Mouse (Mus musculus) urinary bladder, postnatal 36 days (tissue): Measurements from ENCODE around the gene Hspb9.

Source experiments
- DNase-seq, 2 experiments: peaks; one replicate each; pipeline ENCODE4 v3.0.0; 2022; ENCODE audit warnings: low spot score in 2 of 2, mixed read lengths in 1 of 2

The Hspb9 gene

DNA sequence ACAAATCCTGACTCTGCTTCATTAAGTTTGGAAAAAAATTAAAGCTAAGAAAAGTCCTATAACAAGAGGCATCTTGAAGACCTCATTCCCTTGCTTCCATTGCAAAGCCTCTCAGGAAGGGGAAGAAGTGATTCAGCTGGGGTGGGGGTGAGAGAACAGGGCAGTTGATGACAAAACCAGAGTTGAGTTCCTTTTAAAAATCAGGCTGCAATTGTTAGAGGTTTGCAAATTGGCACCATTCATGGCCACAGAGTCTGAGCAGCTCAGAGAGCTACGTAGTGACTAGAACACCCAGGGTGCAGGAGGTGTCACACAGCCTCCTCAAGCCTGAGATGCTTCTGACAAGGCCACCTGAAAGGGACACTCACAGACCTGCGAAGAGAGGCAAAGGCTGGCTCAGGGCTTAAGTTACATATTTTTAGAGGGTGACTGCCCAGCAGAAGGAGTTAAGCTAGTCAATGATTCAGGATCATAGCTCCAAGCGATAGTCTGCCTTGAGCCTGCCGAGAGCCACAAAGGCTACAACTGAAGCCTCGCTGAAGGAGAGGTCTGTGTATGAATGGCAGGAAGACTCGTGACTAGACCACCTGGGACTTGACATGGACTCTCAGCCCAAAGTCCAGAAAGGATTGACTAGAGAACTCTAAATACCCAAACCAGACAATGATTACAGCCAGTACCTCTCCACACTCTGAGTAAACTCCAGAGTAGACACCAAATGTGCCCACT is 17.0 kb downstream of the Hspb9 start:
- no peak for DNase-seq

DNA sequence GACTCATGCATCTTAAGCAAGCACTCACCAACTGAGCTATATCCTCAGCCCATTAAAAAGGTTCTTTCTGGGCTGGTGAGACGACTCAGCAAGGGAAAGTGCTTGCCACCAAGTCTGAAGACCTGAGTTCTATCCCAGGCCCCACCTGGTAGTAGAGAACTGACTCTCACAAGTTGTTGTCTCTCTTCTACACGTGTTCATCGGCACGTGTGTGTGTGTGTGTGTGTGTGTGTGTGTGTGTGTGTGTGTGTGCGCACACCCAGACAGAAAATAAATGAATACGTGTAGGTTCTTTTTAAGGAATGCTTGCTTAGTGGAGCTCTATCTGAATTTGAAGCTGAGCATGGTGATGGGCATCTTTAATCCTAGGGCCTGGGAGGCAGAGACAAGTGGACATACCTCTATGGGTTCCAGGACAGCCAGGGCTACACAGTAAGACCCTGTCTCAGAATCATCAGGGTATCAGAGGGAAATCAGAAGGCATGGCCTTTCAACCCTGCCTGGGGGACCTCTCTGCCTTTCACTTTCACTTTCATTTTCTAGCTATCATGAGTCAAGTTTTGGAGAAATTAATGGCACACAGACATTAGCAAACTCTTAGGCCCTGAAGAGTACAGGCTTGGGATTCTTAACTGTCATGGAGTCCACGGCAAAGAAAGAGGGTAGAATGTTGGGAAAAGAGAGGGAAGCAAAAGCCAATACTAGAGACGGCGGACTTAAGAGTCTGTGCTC is 21.6 kb downstream of the Hspb9 start:
- no peak for DNase-seq

DNA sequence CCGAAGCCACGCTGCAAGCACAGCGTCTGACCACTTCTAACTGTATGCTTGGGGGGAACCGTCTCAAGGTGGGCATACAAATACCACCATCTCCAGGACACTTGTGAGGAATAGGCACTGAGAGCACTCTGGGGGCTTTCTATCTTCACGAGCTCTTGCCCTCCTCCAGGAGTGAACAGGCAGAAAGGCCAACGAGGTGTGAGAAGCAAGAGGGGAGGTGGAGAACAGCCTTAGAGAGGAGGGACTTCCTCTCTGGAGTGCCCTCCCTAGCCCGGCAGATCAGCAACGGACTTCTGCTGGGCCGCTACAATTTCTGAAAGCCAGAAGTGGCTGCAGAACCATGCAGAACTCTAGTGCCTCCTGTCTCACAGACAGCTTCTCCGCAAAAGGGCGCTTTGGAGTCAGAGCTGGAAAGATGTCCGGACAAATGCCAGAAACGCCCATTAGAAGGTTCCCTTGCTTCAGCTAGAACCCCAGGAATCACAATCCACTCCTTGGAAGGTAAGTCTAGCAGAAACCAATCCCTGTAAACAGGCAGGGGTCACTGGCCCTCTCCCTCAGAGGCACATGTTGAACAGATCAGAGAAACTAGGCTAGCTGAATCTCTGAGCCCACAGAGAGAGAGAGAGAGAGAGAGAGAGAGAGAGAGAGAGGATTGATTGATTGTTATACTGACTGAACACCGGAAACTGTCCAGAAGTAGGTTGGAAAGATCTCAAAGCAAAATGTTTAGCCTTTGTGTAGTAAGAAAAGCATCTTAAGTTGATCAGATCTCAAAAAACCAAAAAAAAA is 22.5 kb downstream of the Hspb9 start:
- DNase-seq: no peak

DNA sequence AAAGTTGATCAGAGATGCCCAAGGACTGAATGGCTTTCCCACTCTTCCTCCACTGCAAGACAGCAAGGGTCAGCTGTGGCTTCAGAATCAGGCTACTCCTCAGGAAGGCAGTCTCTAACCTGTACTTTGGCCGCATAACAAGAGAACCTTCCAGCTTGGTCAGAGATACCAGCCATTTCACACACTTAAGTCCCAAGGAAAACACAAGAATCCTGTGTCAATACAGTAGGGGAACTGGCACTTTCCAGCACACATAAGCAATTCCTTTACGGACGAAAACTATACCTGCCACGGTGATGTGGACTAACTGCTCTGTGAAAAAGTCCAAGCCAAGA is 23.1 kb downstream of the Hspb9 start:
- no peak for DNase-seq

DNA sequence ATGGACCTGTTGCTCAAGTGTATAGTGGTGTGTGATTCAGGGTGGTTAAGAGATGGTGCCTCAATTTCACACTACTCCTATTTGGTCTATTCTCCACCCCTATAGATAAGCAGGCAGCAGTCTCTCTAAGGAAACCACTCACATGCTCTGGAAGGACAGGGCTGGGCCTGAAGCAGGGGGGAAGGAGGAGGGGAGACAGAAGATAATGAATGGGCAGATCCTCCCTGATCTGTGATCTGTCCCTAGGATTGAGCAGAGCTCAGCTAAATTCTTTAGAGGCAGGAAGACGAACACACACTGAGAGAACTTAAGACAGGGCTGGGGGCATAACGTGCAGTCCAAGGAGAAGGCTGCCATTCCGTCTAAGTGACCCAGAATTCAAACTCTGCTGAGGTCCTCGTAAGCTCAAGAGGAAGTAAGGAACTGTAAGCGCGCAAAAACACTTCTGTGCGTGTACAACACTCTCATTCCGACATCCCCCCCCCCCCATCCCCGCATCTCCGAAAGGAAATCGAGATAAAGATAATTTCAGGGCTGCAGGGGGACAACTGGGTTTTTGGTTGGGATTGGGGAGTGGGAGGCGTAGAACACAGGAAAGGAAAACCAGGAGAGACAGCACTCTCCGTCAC is 23.6 kb downstream of the Hspb9 start:
- DNase-seq: no peak

DNA sequence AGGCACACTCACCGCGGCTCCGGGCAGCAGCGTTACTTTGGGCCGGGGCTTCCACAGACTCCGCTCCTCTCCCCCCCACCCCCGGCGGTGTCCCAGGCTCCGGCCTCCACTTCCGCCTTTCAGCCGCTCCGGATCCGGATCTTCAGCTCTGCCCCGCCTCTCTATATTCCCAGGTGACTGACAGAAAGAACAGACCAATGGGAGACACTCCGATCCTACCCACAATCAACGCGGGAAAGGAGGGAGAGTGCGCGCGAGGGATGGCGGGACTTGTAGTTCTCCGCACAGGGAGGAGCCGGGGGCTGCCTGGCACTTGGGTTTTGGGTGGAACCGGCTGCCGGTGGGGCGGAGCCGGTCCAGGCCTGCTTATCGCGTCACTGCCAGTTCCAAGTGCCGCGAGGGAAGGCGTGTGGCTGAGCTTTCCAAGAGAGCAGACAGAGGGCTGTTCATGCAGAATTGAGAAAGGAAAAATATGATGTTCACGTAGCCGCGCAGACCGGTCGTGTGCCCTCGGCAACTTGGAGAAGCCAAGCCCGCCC is 24.5 kb downstream of the Hspb9 start, which contains the start of gene Rab5c:
Rab5c (minus strand) TSS at position 150 of the 539 bp plus-strand sequence.
- DNase-seq: peak; percentile 98 to 99

DNA sequence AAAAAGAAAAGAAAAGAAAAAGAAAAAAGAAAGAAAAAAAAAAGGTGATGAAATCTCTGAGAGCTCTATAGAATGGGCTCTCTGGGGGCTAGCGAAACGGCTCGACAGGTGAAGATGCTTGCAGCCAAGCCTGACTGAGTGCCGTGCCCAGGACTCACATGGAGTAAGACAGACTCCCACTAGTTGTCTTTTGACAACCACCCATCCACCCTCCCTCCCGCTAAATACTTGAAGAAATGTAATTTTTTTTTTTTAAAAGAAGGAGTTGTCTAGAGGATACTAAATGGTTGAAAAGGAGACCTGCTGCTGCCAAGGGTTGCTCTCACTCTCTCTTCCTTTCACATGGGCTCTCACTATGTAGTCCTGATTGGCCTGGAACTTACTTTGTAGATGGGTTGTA is 25.1 kb downstream of the Hspb9 start:
- no peak for DNase-seq

DNA sequence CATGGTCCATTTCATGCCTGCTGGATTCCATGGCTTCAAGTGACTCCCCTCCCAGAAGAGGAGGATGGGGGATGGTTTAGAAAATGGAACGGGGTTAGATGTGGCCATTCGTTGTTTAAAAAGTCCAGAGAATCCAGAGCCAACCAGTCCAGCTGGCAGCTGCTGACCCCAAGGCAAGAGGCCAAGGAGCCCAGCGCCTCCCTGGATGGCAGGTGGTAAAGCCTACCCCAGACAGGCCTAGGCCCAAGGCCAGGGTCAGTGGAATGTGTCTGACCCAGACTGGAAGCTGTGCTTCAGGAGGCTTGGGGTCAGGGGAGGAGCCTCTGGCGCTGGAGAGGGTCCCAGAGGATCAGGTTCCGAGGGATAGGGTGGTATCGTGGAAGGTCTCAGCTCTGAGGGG is 27.7 kb downstream of the Hspb9 start:
- peak in 1 of 2 experiments; percentile 47 for DNase-seq

DNA sequence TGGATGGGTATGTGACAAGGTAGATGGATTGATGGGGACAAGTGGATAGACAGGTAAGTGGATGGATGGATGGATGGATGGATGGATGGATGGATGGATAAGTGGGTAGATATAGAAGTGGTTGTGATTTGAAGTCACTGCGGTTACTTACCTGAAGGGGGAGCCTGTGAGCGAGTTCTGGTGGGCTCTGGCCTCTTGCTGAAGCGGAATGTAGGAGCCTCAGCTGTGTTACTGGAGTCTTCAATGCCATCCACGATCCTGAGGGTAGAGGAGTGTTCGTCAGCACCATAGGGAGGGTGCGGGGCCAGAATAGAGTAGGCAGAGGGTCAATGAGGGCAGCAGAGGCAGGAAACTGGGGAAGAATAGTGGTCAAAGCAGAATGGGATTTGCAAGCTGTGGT is 31.4 kb downstream of the Hspb9 start:
- DNase-seq: no peak

DNA sequence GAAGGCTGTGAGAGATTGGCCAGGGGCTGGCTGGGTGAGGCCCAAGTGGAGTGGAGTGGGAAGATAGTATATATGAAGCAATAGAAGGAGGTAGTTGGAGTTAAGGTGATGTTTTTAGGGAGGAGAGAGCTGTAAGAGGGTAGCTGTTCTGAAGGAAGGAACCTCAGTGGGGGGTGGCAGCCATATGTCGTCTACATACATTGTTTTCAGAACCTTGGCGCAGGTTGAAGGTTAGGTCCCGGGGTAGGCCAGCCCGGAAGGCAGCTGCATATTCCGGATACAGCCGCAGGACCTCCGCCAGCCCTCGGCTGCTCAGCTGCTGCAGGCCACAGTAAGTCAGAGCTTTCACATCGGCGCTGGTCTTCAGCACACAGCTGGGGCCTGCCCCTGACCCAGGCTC is 32.9 kb downstream of the Hspb9 start:
- DNase-seq: no peak

DNA sequence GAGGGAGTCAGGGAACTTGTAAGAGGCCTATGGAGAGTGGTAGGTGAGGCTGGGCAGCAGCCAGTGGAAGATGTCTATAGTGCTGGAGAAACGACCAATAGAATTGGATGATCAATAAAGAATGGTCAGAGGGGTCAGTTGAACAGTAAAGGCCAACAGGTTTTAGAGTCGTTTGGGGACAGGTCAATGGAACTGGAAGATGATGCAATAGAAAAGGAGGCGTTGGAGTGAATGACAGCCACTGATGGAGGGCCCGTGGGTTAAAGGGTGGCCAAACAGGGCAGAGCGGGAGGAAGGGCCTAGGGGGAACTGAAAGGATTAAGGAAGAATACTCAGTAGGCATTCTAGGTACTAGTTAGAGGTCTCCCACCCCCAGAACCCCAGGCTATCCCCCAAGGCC is 33.5 kb downstream of the Hspb9 start:
- DNase-seq: no peak

DNA sequence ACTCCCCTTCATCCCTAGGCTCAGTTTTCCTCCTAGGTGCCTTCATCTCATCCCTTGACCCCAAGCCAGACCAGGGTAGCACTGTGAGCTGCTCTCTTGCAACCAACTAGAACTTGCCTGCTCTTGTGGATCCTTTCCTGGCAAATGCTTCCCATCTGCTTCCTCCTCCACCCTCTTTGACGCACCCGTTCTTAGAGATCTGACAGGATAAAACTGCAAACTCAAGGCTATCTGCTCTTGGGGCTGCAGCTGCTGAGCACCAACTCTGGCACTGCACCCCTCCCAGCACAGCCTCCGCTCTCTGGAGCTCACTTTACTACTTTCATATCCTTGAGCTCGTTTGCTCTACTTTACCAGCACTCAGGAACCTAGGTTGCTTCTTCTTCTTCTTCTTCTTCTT is 35.0 kb downstream of the Hspb9 start:
- DNase-seq: no peak

DNA sequence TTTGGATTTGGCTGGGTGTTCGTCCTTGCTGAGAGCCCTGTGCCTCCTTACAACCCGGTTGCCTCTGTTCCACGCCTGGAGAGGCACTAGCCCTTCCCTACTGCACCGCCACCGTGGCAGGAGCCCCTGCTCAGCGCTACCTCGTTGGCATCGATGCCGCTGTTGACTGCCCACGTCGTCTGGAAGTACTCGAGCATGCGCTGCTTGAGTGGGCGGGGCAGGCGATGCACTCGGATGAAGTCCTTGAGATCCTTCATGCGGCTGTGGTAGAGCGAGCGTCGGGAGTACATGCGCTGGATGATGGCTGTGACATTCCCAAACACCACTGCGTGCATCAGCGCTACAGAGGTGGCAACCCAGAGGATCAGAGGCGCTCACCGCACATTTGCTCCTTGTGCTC is 35.8 kb downstream of the Hspb9 start:
- DNase-seq: no peak

DNA sequence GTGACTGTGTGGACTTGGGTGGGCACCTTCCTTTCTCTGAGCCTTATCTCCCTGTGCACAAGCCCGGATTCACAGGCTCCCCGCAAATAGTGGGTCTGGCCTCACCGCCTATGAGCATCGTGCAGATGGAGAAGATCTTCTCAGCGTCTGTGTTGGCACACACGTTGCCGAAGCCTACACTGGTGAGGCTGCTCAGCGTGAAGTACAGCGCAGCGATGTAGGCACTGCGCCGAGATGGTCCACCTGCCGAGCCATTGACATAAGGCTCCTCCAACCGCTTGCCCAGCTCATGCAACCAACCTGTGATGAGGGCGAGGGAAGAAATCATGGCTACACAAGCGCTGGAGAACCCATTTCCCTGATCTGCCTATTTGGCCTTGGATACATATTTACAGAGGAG is 36.5 kb downstream of the Hspb9 start:
- DNase-seq: no peak

DNA sequence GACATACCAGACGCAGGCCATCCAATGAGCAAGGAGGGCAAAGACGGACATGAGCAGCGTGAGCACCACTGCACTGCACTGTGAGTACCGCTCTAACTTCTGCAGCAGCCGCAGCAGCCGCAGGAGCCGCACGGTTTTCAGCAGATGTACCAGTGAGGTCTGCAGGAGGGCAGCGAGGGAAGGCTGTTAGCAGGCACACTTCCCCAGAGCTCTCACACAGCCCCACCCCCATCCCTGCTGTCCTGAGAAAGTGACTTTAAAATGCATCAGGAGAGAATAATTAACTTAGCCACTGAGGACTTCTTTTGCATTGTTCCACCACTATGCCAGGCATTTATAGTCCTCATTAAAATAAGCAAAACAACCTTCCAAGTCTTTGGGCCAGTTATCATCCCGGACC is 38.6 kb downstream of the Hspb9 start:
- no peak for DNase-seq

DNA sequence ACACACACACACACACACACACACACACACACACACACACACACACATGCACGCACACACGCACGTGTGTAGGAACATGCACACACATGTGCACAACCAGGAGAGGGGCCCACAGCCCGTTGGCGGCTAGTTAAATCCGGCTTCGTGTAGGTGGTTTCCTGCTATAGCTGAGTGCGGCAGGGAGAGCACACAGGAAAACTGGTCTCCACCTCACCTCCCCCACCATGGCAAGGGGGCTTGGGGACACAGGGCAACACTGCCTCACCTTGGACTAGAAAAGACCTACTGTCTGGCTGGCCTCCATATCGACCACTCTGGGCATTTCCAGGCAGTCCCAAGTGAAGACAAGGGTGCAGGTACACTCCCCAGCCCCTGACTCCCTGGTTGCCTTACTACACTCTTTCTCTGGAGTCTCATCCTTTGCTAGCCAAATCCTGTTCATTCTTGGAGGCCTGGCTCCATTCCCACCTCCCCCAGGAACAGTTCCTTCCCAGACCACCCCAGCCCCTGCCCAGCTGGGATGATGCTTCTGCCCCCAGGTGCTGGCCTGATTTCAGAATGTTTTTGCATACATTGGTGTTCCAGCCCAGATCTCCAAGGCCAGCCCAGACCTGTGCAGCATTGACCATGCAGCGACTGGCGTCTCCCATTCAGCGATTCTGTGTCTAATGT is 40.5 kb downstream of the Hspb9 start:
- DNase-seq: no peak

DNA sequence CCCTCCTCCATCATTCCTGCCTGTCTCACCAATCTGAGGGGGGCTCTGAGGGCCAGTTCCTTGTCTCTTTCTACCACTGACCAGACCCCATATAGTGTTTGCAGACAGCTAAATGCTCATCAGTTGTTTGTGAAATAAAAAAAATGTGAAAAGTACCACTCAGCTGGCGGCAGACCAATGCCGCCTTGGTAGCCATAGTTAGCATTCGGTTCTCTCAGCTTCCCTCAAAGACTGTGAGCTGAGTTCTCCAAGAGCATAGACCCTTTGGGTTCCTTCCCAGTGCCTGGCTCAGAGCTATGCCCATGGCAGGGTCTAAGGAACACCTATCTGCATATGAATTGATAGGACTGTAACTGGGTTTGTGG is 41.0 kb downstream of the Hspb9 start:
- DNase-seq: no peak

DNA sequence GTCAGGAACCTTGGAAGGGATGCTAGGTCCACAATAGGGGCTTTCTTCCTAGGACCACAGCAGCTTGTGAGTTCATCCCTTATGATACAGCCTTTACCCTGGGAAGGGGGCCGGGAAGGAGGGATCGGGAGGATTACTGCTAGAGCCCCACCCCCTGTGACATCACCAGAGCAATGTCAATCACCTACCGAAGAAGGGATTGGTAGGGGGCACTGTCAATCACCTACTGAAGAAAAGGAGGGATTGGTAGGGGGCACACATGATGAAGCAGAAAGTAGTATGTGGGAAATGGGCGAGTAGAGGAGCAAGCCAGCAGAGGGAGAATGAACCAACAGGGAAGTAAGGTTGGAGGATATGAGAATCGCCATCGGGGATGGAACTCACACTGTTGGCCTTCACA is 42.8 kb downstream of the Hspb9 start:
- no peak for DNase-seq

DNA sequence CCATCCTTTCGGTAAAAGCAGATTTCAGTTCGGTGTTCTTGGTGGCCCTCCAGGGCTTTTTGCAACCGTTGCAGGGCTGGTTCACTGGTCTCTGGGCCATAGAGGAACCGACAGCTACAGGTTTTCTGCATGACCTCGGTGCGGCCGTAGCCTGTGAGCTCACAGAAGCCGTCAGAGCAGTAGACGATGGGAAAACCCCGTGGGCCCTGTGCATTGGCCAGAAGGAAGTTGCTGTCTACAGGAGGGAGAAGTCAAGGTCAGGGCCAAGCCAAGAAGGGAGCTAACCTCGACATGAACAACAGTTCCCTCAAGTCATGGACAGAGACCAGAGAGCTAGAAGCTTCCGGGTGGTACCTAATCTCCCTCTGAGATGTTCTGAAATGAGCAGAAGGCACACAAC is 43.9 kb downstream of the Hspb9 start:
- DNase-seq: no peak

DNA sequence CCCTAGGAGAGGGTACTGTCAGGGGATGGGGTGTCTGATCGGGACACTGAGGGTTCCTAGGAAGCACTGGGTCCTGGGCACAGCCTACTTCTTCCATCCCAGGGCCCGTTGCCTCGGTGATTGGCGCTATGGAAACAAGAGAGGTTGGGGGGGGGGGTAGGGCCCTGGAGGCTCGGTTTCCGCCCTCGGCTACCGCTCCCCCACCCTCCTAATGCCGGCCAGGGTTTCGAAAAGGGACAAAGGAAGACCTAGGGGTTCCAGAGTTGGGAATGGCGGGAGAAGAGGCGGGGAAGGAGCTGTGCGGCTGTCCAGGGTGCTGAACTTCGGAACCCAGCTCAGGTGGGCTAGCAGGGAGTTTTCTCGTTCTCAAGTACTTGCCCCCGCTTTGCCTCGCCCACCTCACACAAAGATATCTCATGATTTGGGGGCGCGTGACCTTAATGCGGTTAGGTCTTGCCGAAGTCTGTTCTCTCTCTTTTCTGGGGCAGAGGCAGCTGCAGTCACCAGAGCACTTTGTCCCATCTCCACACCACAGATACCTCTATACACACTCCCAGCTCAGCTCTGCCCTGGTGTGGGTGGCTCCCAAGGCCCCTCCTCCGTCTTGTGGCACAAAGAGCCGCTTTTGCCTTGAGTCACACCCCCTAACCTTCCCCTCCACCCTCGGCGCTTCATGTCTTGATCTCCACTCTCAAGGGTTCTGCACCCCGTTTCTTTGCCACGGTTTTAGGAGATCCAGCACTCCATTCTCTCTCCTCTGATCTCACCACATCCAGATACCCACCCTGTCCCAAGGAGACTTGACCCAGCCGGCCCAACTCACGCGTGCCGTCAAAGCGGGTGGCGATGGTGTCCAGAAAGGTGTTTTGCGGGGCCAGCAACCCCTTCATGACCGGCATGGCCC is 45.3 kb downstream of the Hspb9 start:
- peak in 1 of 2 experiments; percentile 10 for DNase-seq
